Mouse (Mus musculus) lung, postnatal 36 days (tissue): Measurements from ENCODE around the gene C730034F03Rik.
"Not testable (repeated sequence)": the region's sequence is repeated elsewhere in the genome, so short reads cannot be mapped to it uniquely, and the experiment has no call there.

Experiments used
- DNase-seq: peaks from one replicate; pipeline ENCODE4 v3.0.0; 2022; ENCODE audit warnings: mixed read lengths

The C730034F03Rik gene

GRCm38 (mm10) chr15:89429352-89430221 is at the start of gene C730034F03Rik, which contains the start of the genes Gm44502 and Chkb:
TSS of gene C730034F03Rik (plus strand) at chr15:89429589.
TSS of gene Gm44502 (minus strand) at chr15:89429696.
TSS of gene Chkb (minus strand) at chr15:89429908.
- DNase-seq: peak; percentile 96

GRCm38 (mm10) chr15:89384617-89385016 is 44.8 kb upstream of the C730034F03Rik start, which contains the start of gene Klhdc7b:
TSS of gene Klhdc7b (plus strand) at chr15:89384917.
- DNase-seq: no peak

- DNase-seq: no peak
Observed at GRCm38 (mm10) chr15:89387127-89387526, 42.3 kb upstream of the C730034F03Rik start.

GRCm38 (mm10) chr15:89390081-89390480 is 39.3 kb upstream of the C730034F03Rik start:
- no peak for DNase-seq

- no peak for DNase-seq
Observed at GRCm38 (mm10) chr15:89396883-89397282, 32.5 kb upstream of the C730034F03Rik start.

GRCm38 (mm10) chr15:89398146-89398545 is 31.2 kb upstream of the C730034F03Rik start:
- DNase-seq: no peak

- DNase-seq: no peak
Observed at GRCm38 (mm10) chr15:89399716-89400115, 29.7 kb upstream of the C730034F03Rik start.

GRCm38 (mm10) chr15:89402471-89402870 is 26.9 kb upstream of the C730034F03Rik start:
- no peak for DNase-seq

- no peak for DNase-seq
Observed at GRCm38 (mm10) chr15:89404831-89405623, 24.4 kb upstream of the C730034F03Rik start.

- no peak for DNase-seq
Observed at GRCm38 (mm10) chr15:89406691-89407090, 22.7 kb upstream of the C730034F03Rik start.

GRCm38 (mm10) chr15:89410118-89410517 is 19.3 kb upstream of the C730034F03Rik start, which contains the start of gene Syce3:
TSS of gene Syce3 (minus strand) at chr15:89410503.
- no peak for DNase-seq

GRCm38 (mm10) chr15:89415282-89415681 is 14.1 kb upstream of the C730034F03Rik start:
- no peak for DNase-seq

- no peak for DNase-seq
Observed at GRCm38 (mm10) chr15:89421938-89422337, 7.5 kb upstream of the C730034F03Rik start.

- no peak for DNase-seq
Observed at GRCm38 (mm10) chr15:89424621-89425020, 4.8 kb upstream of the C730034F03Rik start.

GRCm38 (mm10) chr15:89425711-89426121 is 3.7 kb upstream of the C730034F03Rik start, which contains the start of gene Cpt1b:
TSS of gene Cpt1b (minus strand) at chr15:89425863.
- DNase-seq: no peak

- DNase-seq: no peak
Observed at GRCm38 (mm10) chr15:89426716-89427115, 2.7 kb upstream of the C730034F03Rik start.

- DNase-seq: no peak
Observed at GRCm38 (mm10) chr15:89428136-89428790, 1.1 kb upstream of the C730034F03Rik start.

GRCm38 (mm10) chr15:89428821-89429351 is 503 bp upstream of the C730034F03Rik start:
- no peak for DNase-seq

- DNase-seq: no peak
Observed at GRCm38 (mm10) chr15:89430341-89430740, 952 bp downstream of the C730034F03Rik start.

GRCm38 (mm10) chr15:89430771-89431170 is 1.4 kb downstream of the C730034F03Rik start:
- DNase-seq: not testable (repeated sequence)

GRCm38 (mm10) chr15:89431271-89431670 is 1.9 kb downstream of the C730034F03Rik start:
- DNase-seq: no peak

- DNase-seq: no peak
Observed at GRCm38 (mm10) chr15:89431806-89432205, 2.4 kb downstream of the C730034F03Rik start.
